ENCODE assay signal across 8 mouse cellular contexts in genomic region chr3:134630135-134630516, GRCm38 (mm10).
DNase-seq lines count a peak whose midpoint lies in the region; ATAC-seq and TF ChIP-seq lines count a peak whose summit lies in the region.

No protein-coding gene starts in this region.

- H3K4me3 ChIP-seq in lung, embryonic 15.5 days, result peak overlapping the region; percentile 17
- H3K4me3 ChIP-seq in forebrain, embryonic 14.5 days (ENCODE audit: low read depth, low read length), result no peak overlapping the region
- no peak overlapping the region for H3K4me3 ChIP-seq in hindbrain, postnatal 0 days (ENCODE audit: low read length)
- no peak overlapping the region for H3K4me3 ChIP-seq in neural tube, embryonic 14.5 days (ENCODE audit: low read depth, low read length)

- intact Hi-C loops in left cerebral cortex, postnatal 10 days (cut with DNase I), result no loop called here

- no peak for ATAC-seq in lung, embryonic 15.5 days (ENCODE audit: borderline replicate concordance, extremely low read depth, low FRiP score, low TSS enrichment)
- ATAC-seq in forebrain, embryonic 14.5 days, result peak; percentile 59; the same call in 1 of the 2 replicates
- ATAC-seq in hindbrain, postnatal 0 days, result no peak
- peak; percentile 45; the same call in 1 of the 2 replicates for ATAC-seq in neural tube, embryonic 14.5 days (ENCODE audit: low read depth)
- ATAC-seq in activated CD4-positive, CD25-positive, alpha-beta regulatory T cell, adult 4 months, result no peak

- H3K9me3 ChIP-seq in lung, embryonic 15.5 days, result no peaks in the 10 kb centered on the region
- H3K9me3 ChIP-seq in forebrain, embryonic 14.5 days (replicated peaks; ENCODE audit: control insufficient read depth, low read length), result no peaks in the 10 kb centered on the region
- no peaks in the 10 kb centered on the region for H3K9me3 ChIP-seq in hindbrain, postnatal 0 days (ENCODE audit: low read length)
- no peaks in the 10 kb centered on the region for H3K9me3 ChIP-seq in neural tube, embryonic 14.5 days (ENCODE audit: control insufficient read depth, low read length)

- no peaks in the 10 kb centered on the region for H3K4me1 ChIP-seq in lung, embryonic 15.5 days
- no peaks in the 10 kb centered on the region for H3K4me1 ChIP-seq in forebrain, embryonic 14.5 days (ENCODE audit: control insufficient read depth, insufficient read depth, low read length)
- no peaks in the 10 kb centered on the region for H3K4me1 ChIP-seq in hindbrain, postnatal 0 days (ENCODE audit: insufficient read depth, low read length)
- no peaks in the 10 kb centered on the region for H3K4me1 ChIP-seq in neural tube, embryonic 14.5 days (ENCODE audit: control insufficient read depth, insufficient read depth, low read length)

- 31% methylated on average over 9 of the region's 9 CpGs for WGBS in lung, embryonic 15.5 days
- WGBS in forebrain, embryonic 14.5 days, result 45% methylated on average over 9 of the region's 9 CpGs
- WGBS in hindbrain, postnatal 0 days, result 47% methylated on average over 9 of the region's 9 CpGs
- 49% methylated on average over 9 of the region's 9 CpGs for WGBS in neural tube, embryonic 14.5 days

- no peaks in the 10 kb centered on the region for H3K27me3 ChIP-seq in lung, embryonic 15.5 days
- no peaks in the 10 kb centered on the region for H3K27me3 ChIP-seq in forebrain, embryonic 14.5 days (replicated peaks; ENCODE audit: control insufficient read depth, insufficient read depth, low read length)
- H3K27me3 ChIP-seq in hindbrain, postnatal 0 days (ENCODE audit: insufficient read depth, low read length), result no peaks in the 10 kb centered on the region
- no peaks in the 10 kb centered on the region for H3K27me3 ChIP-seq in neural tube, embryonic 14.5 days (ENCODE audit: control insufficient read depth, insufficient read depth, low read length)

- peak overlapping the region; percentile 51 for H3K4me2 ChIP-seq in lung, embryonic 15.5 days
- no peak overlapping the region for H3K4me2 ChIP-seq in forebrain, embryonic 14.5 days (ENCODE audit: low read length)
- H3K4me2 ChIP-seq in hindbrain, postnatal 0 days (ENCODE audit: low read depth, low read length), result peak overlapping the region; percentile 47
- H3K4me2 ChIP-seq in neural tube, embryonic 14.5 days (ENCODE audit: low read depth, low read length), result peak overlapping the region; percentile 41; the same call in 1 of the 2 replicates

- H3K36me3 ChIP-seq in lung, embryonic 15.5 days, result no peaks in the 10 kb centered on the region
- H3K36me3 ChIP-seq in forebrain, embryonic 14.5 days (ENCODE audit: control insufficient read depth, insufficient read depth, low read length), result no peaks in the 10 kb centered on the region
- H3K36me3 ChIP-seq in hindbrain, postnatal 0 days (ENCODE audit: insufficient read depth, low read length), result no peaks in the 10 kb centered on the region
- H3K36me3 ChIP-seq in neural tube, embryonic 14.5 days (ENCODE audit: control insufficient read depth, insufficient read depth, low read length), result no peaks in the 10 kb centered on the region

- no peak overlapping the region for H3K27ac ChIP-seq in lung, embryonic 15.5 days
- no peak overlapping the region for H3K27ac ChIP-seq in forebrain, embryonic 14.5 days (ENCODE audit: low read depth, low read length)
- H3K27ac ChIP-seq in hindbrain, postnatal 0 days, result no peak overlapping the region
- no peak overlapping the region for H3K27ac ChIP-seq in neural tube, embryonic 14.5 days (ENCODE audit: low read depth, low read length)

- H3K9ac ChIP-seq in lung, embryonic 15.5 days, result no peak overlapping the region
- no peak overlapping the region for H3K9ac ChIP-seq in forebrain, embryonic 14.5 days (ENCODE audit: low read length)
- no peak overlapping the region for H3K9ac ChIP-seq in hindbrain, postnatal 0 days (replicated peaks; ENCODE audit: low read length)
- no peak overlapping the region for H3K9ac ChIP-seq in neural tube, embryonic 14.5 days (replicated peaks; ENCODE audit: low read depth, low read length)

- DNase-seq in lung, adult 18-20 months, result no peak
- DNase-seq in forebrain, embryonic 14.5 days (ENCODE audit: low spot score), result peak; percentile 10
- no peak for DNase-seq in hindbrain, postnatal 0 days (ENCODE audit: low spot score)
- DNase-seq in left cerebral cortex, postnatal 10 days (ENCODE audit: extremely low spot score in 1 of 2, low spot score in 2 of 2), result no peak
- no peak for DNase-seq in right cerebral cortex, postnatal 14 days

- no peak for TF ChIP-seq CTCF in hindbrain, postnatal 0 days (IDR thresholded peaks at IDR 0.05; ENCODE audit: low read depth)

Comparison
In these comparisons a context has a peak if more than half of its experiments do, and no peak if none do; other contexts are left out.
1. ATAC-seq: peak in forebrain, embryonic 14.5 days (single experiment) and neural tube, embryonic 14.5 days (single experiment); none in lung, embryonic 15.5 days (single experiment), hindbrain, postnatal 0 days (single experiment) and activated CD4-positive, CD25-positive, alpha-beta regulatory T cell, adult 4 months (single experiment).